Mouse (Mus musculus) cerebellum, postnatal 36 days (tissue): ENCODE results near the gene Apex1.
"Not testable (repeated sequence)": the region's sequence is repeated elsewhere in the genome, so short reads cannot be mapped to it uniquely, and the experiment has no call there.

ENCODE experiments used
- DNase-seq, 2 experiments: peaks; one replicate each; pipeline ENCODE4 v3.0.0; 2021 to 2022; ENCODE audit warnings: mixed read lengths in 2 of 2

Gene Apex1

DNA sequence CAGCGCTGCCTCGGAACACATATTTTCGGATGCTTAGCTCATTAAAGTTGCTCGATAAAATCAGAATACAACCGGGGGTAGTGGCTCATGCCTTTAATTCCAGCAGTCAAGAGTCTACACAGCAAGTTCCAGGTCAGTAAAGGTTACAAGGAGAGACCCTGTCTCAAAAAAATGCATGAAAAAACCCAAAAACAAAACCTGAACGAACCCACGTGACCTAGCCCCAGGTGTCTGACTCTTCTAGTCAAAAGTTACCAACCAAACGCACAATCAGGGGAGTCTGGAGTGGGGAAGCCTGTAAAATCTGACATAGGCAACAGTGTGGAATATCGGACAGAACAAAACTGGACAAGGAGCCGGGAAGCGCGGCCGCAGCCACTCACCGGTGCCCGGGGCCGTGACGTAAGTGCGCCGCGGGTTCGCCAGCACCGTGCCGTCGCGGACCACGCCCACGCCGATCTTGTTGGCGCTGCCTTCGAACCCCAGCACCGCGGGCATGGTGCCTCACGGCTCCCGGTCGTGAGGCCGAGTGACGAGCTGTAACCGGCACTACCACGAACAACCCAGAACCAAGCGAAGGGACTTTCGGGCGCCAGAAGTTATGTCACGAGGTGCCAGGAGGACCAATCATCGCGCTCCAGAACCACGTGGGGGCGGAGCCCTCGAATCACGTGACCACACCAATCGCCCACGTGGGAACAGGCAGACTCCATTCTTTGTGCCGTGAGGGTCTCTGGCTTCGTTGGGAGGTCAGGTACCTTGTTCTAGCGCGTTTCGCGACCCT, at the start of gene Apex1, which contains the start of gene Osgep:
Gene Apex1 (plus strand): TSS at position 688 of the 784 bp plus-strand sequence.
Gene Osgep (minus strand): TSS at position 613 of the 784 bp plus-strand sequence.
- DNase-seq: peak; percentile 95 to 97

GRCm38 (mm10) chr14:50875175-50875574, 49.6 kb upstream of the Apex1 start:
- no peak for DNase-seq

DNA sequence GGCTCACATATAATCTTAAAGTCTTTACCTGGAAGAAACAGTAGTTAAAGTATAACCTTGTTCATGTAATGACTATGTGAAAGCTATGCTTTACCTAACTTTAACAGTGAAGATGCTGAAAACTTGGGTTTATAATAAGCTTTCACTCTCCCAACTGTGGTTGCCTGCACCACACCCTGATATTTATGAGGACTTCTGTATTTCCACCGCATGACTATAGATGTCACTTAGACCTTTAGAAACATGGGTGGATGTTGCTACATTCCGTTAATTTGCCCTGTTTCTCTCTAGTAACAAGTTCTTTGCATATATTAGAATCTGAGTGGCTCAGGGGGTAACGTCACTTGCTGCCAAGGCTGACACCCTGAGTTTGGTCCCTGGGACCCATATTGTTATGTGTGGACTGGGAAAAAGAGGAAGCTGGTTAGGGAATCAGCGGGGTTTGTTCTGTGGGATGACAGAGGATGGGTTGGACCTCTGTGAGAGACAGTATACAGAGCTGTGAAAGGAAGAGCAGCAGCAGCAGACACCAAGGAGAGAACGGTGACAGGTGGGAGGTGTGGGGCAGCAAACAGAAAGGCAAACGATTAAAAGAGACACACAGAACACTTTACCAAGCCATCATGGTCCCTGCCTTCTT, 49.1 kb upstream of the Apex1 start:
- DNase-seq: no peak

- DNase-seq: no peak
Observed at GRCm38 (mm10) chr14:50876236-50876950, 48.4 kb upstream of the Apex1 start.

GRCm38 (mm10) chr14:50891621-50892020, 33.1 kb upstream of the Apex1 start:
- no peak for DNase-seq

DNA sequence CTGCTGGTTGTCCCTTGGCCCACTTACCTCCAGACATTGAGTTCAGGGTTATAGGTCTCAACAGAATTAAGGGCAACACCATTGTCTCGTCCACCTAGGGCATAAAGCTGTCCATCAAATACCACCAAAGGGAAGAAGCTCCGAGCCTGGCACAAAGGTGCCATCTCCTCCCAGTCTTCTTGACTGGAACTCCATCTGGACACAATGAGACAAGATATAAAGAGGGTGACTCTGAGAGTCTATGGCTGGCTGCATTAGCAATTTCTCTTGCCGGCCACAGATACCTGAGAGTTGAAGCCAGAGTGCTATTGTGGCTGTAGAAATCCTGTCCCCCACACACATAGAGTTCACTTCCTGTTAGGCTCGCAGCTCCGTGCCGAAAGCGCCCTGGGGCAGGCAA, 32.7 kb upstream of the Apex1 start:
- DNase-seq: no peak

DNA sequence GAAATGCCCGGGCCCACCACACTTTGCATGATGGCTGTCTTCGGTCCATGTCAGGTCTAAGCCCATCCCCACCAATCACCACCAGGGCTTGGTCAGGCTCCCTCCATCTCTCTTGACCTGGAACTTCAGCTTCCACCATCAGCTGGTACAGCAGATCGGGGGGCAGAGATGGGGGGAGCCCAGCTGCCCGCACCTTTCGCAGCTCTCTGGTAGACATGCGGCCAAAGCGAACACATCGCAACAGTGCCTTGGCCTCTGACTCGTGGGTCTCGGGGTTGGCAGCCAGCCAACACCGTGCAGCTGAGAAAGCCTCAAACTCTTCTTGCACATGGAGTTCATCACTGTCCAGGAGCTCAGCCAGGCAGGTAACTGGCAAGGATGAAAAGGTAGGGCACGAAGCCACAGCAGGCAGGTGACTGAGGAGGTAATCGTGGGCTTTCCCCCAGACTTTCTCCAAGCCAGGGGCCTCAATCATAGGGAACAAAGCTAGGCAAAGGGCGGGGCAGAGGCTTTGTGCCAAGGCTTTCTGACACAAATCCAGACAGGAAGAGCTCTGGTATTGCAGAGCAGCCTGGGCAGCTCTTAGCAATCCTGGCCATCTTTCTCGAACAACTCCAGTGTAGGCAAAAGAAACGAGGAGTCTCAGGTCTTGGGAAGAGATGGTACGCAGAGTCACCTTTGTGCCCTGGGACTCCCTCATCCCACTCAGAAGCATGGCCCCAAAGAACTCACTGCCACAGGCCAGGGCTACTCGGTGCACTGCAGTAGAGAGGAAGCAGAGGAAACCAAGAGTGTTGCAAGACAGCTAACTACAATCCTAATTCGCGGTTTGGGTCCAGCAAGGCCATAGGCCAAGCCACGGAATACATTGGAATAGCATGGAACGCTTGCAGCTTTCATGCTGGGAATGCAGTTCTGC, 32.0 kb upstream of the Apex1 start:
- DNase-seq: peak in 1 of 2 experiments; percentile 19

DNA sequence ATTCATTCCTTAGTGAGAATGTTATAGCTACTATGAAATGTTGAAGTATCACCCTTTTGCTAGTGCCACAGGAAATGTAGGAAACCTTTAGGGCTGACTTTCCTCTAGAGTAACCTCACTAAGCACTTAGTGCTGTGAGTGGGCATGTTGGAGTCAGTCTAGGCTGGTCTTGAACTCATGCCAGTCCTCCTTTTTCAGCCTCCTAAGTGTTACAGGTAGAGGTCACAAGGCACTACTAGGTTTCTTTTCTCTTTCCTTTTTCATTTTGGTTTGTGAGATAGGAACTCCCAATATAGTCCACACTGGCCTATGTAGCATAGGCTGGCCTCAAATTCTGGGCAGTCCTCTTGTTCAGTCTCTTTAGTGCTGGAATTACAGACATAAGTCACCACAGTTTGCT, 29.4 kb upstream of the Apex1 start:
- DNase-seq: peak in 1 of 2 experiments; percentile 17

DNA sequence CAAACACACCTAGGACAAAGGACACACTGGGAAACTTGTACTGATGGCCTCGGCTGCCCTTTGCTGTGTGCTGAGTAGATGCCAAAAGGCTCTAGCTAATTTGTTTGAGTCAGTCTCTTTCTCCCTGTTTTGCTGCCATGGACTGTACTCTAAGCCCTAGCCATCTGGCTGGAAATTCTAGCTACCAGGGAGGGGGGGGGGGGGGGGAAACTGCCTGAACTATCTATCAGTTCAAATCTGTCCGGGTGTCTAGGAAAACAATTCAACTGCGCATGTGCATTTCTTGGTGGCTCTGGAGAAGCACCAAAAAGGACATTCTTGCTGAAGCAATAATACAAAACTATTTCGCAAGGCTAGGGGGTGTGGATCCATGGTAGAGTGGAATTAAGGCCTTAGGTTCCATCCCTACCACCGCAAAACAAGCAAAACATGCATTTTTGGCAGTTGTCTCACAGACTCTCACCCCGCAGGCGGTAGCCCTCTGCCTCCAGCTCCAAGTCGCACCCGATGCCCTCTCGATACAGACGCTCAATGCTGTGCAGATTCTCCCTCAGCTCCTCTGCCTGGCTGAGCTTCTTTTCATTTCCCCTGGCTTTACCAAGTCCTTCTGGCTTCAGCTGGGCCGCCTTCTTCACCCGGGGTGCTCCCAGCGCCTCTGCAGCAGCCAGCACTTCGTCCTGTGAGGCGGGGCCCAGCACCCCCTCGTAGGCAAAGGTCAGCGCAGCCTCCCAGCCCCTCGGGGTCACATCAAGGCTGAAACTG, 28.6 kb upstream of the Apex1 start:
- peak; percentile 68 to 82 for DNase-seq

- peak; percentile 59 to 66 for DNase-seq
Observed at GRCm38 (mm10) chr14:50896747-50897373, 27.9 kb upstream of the Apex1 start.

DNA sequence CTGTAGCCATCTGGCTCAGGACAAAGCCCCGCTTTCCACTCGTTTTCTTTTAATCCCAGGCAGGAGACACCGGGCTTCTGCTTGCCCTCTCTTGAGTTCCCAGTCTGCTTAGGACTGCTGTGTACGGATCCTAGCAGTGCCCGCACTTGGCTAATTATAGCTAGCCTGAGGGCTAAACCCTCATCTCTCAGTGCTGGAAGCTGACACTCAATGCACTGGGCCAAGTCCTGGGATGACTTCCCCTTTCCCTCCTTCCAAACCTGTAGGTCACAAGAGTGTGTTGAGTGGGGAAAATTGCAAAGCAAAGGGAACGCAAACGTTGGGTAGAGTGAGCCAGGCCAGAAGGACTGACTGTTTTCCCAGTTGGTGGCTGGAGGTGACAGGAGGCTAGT, 27.4 kb upstream of the Apex1 start, which contains the start of gene Klhl33:
Gene Klhl33 (minus strand): TSS at position 134 of the 392 bp plus-strand sequence.
- DNase-seq: peak; percentile 39 to 57

- not testable (repeated sequence) for DNase-seq
Observed at GRCm38 (mm10) chr14:50897992-50898391, 26.8 kb upstream of the Apex1 start.

DNA sequence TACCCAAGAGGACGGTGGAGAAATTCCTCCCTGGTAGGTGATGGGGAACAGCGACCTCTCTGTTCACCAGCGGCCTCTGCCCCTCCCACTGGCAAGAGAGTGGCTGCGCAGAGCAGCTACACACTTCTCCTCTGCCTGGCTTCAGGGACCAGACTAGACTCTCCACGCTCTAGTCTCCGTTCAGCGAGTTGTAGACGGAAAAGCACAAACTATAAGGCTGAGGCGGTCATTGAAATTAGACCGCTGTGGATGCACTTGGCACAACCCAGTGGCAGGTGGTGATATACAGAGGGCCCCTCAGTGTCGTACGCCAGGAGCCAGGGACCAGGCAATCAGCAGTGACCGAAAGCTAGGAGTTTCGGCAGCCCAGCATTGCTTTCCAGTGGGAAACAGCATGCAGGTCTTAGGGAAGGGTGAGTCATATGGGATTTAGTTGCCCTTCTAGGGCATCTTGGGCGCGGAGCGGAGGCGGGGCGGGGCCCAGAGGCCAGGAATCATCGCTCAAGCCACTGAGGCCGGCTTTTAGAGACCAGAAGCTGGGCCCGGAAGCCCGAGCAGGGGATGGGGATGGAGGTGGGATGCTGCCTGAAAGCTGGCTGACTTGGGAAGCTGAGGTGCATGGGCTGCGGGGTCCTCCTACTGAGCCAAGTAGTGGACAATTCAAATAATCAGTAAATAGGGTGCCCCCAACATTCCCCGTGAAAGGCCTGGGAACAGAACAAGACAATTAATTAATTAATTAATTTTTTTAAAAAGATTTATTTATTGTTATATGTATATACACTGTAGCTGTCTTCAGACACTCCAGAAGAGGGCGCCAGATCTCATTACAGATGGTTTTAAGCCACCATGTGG, 20.6 kb upstream of the Apex1 start:
- peak; percentile 59 to 67 for DNase-seq

DNA sequence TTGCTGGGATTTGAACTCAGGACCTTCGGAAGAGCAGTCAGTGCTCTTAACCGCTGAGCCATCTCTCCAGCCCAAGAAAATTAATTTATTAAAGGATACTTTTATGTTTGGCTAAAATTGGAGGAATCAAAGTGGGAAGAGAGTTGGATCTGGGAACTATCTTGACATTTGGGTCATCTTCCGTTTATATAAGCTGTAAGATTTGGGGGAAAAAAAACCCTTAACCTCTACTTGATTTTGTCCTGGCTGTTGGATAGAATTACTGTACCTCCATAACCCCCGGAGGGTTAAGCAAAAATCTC, 20.0 kb upstream of the Apex1 start:
- no peak for DNase-seq

DNA sequence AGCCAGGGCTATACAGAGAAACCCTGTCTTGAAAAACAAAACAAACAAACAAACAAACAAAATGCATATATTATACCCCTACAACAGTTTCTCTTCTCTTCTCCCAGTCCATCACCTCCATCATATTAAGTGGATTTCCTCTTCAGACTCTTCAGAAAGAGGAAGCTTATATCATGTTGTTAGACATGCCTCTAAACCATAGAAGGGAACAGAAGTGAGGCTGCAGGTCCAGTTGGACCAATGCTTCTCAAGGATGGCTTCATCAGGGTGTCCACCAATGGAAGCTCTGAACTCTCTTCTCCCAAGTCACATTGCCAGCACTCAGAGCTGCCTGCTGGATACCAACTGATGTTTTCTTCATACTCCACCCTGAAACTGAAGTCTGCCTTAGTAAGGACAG, 19.4 kb upstream of the Apex1 start:
- DNase-seq: not testable (repeated sequence)

DNA sequence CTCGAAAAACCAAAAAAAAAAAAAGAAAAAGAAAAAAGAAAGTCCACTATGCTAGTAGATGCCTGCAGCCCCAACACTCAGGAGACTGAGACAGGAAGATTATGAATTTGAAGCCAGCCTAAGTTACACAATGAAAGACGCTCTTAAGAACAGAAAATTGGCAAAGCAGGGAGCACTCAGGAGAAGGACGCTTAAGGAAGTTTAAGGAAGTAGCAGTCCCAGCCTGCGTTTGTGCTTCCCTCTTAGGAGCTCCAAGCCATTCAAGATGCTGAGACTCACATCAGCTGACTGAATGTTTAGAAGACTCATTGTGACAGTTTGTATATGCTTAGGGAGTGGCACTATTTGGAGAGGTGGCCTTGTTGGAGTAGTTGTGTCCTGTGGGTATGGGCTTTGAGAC, 16.6 kb upstream of the Apex1 start:
- DNase-seq: no peak

DNA sequence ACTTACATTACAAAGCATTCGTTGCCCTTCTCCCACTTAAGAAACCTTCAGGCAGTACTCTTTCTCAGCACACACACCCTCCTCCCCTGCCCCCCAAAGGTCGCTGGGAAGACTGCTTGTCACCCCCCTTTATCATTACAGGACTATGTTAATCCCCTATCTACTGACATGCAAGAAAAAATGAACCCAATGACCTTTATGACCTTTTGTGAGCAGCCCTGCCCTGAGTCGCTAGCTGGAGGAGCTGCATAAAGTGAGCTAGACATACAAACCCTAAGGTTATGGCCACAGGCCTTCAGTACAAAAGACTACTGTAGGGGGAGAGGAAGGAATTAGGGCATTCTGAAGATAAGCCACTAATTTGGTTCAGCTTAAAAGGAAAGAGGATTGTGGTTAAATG, 13.4 kb upstream of the Apex1 start:
- DNase-seq: no peak

DNA sequence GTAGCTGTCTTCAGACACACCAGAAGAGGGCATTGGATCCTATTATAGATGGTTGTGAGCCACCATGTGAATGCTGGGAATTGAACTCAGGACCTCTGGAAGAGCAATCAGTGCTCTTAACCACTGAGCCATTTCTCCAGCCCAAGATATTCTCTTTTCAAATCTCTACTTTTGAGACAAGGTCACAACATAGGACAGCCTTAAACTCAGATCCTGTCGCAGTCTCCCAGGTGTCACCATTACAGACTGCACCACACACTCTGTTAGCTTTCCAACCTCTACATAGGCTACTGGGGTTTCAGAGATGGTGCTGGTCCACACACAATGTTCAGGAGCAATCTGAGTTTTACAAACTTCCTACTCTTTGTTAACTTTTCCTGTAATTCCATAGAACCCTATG, 1.3 kb upstream of the Apex1 start:
- DNase-seq: not testable (repeated sequence)

GRCm38 (mm10) chr14:50925111-50925920, 548 bp downstream of the Apex1 start:
- DNase-seq: peak in 1 of 2 experiments; percentile 15
